Mouse (Mus musculus) gastrocnemius, adult 18-20 months (tissue): ENCODE data around the gene Tgm3. TPM values are rescaled to one million over a fixed set of nuclear protein-coding genes. Genes with fewer than 3 reads are reported as not detected.

Experiments used
- DNase-seq: peaks from one replicate; pipeline ENCODE4 v3.0.0; 2021; ENCODE audit warnings: low spot score
- microRNA-seq: library from miRNA; unstranded; fragments of <30 nt; microRNA quantifications from one replicate; pipeline ENCODE4 v1.2.0, GENCODE M21; 2021
- total RNA-seq, 2 experiments: library from RNA; stranded (reverse); gene quantifications; 2 replicates each; pipeline ENCODE4 v1.2.3; 2021

Tgm3 gene
- total RNA-seq, 2 experiments from 2014 or later = not detected

GRCm38 (mm10) chr2:130068228-130068627 is 56.1 kb downstream of the Tgm3 start:
- no peak for DNase-seq

DNA sequence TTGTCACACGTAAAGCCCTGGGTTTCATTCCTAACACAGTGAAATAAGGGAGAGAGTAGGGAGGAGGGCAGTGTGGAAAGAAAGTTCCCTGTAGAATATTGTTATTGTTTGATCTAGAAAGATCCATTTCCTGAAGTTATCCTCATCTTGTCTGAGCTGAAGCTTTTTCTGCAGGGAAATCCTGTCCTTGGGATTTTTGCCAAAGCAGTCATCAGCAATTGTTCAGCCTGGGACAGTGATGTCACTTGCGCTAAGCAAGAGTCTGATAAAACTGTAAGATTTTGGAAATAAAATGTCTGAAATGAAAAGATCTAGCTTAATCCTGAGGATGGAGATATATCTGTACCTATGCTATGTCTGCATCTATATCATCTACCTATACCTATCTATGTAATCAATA is 58.2 kb downstream of the Tgm3 start:
- no peak for DNase-seq

Small RNA genes within 50 kb of the gene (microRNA-seq; reads per million reads assigned to microRNA genes)
- gene Mir6339 = not detected

Other genes starting within 250 kb of the Tgm3 start
- gene Stk35, start 211.8 kb upstream of the Tgm3 start, total RNA-seq = 1 to 10 TPM; 4.5 to 5.2 TPM
- not detected for gene Tgm6, start 100.1 kb downstream of the Tgm3 start, total RNA-seq
- gene Snrpb, start 167.1 kb downstream of the Tgm3 start, total RNA-seq = 100 to 1,000 TPM; 122 to 131 TPM
- not detected for gene Tmc2, start 182.8 kb downstream of the Tgm3 start, total RNA-seq